In the genomic region with DNA sequence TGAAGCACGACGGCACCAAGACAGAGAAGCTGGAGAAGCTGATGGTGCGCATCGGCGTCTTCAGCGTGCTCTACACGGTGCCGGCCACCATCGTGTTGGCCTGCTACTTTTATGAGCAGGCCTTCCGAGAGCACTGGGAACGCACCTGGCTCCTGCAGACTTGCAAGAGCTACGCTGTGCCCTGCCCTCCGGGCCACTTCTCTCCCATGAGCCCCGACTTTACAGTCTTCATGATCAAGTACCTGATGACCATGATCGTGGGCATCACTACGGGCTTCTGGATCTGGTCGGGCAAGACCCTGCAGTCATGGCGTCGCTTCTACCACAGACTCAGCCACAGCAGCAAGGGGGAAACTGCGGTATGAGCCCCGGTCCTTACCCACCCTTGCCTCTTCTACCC, we compare ENCODE assay signal across 8 mouse cellular contexts. TPM values are rescaled to one million over a fixed set of nuclear protein-coding genes. Genes with fewer than 3 reads are reported as not detected.
DNase-seq lines count a peak whose midpoint lies in the region; ATAC-seq and TF ChIP-seq lines count a peak whose summit lies in the region.

No protein-coding gene starts in this region.

- DNase-seq in kidney, postnatal 10 days = no peak
- DNase-seq in embryonic facial prominence, embryonic 11.5 days (ENCODE audit: low spot score) = peak; percentile 39
- no peak for DNase-seq in hindbrain, postnatal 0 days (ENCODE audit: low spot score)
- DNase-seq in urinary bladder, postnatal 14 days (ENCODE audit: low spot score) = no peak
- no peak for DNase-seq in spleen, postnatal 36 days (ENCODE audit: low spot score in 2 of 2)
- no peak for DNase-seq in layer of hippocampus, adult 9-10 months (ENCODE audit: low spot score)

- peak overlapping the region; percentile 99 for H3K27ac ChIP-seq in kidney, embryonic 15.5 days
- peak overlapping the region; percentile 53; the same call in 1 of the 2 replicates for H3K27ac ChIP-seq in embryonic facial prominence, embryonic 11.5 days (replicated peaks; ENCODE audit: low read depth, low read length)
- peak overlapping the region; percentile 64 for H3K27ac ChIP-seq in hindbrain, postnatal 0 days

- H3K27me3 ChIP-seq in kidney, embryonic 15.5 days = no peaks in the 10 kb centered on the region
- H3K27me3 ChIP-seq in embryonic facial prominence, embryonic 11.5 days (ENCODE audit: control insufficient read depth, insufficient read depth, low read length) = no peaks in the 10 kb centered on the region
- no peaks in the 10 kb centered on the region; the same call in 1 of the 2 replicates for H3K27me3 ChIP-seq in hindbrain, postnatal 0 days (ENCODE audit: insufficient read depth, low read length)
- no peaks in the 10 kb centered on the region for H3K27me3 ChIP-seq in myocyte (ENCODE audit: control insufficient read depth, insufficient read depth, insufficient read length)

- peak overlapping the region; percentile 93 for H3K9ac ChIP-seq in kidney, embryonic 15.5 days
- peak overlapping the region; percentile 96 for H3K9ac ChIP-seq in embryonic facial prominence, embryonic 11.5 days (replicated peaks; ENCODE audit: low read length)
- H3K9ac ChIP-seq in hindbrain, postnatal 0 days (replicated peaks; ENCODE audit: low read length) = peak overlapping the region; percentile 18; the same call in 1 of the 2 replicates

- TF ChIP-seq POLR2A in myocyte (IDR thresholded peaks at IDR 0.05; ENCODE audit: insufficient read length, low read depth) = no peak

- H3ac ChIP-seq in myocyte (ENCODE audit: control insufficient read depth, insufficient read length) = peak overlapping the region; percentile 90

- no peak for ATAC-seq in kidney, embryonic 15.5 days (replicated peaks; ENCODE audit: low FRiP score)
- no peak for ATAC-seq in embryonic facial prominence, embryonic 11.5 days (replicated peaks; ENCODE audit: insufficient number of reproducible peaks, low FRiP score, low TSS enrichment, low read depth)
- ATAC-seq in hindbrain, postnatal 0 days = no peak

- H3K9me3 ChIP-seq in kidney, embryonic 15.5 days (replicated peaks) = no peaks in the 10 kb centered on the region
- no peaks in the 10 kb centered on the region for H3K9me3 ChIP-seq in embryonic facial prominence, embryonic 11.5 days (replicated peaks; ENCODE audit: control insufficient read depth, low read length)
- H3K9me3 ChIP-seq in hindbrain, postnatal 0 days (ENCODE audit: low read length) = no peaks in the 10 kb centered on the region

- peak overlapping the region; percentile 83 for H3K4me2 ChIP-seq in kidney, embryonic 15.5 days
- peak overlapping the region; percentile 95 for H3K4me2 ChIP-seq in embryonic facial prominence, embryonic 11.5 days (ENCODE audit: low read depth, low read length)
- H3K4me2 ChIP-seq in hindbrain, postnatal 0 days (ENCODE audit: low read depth, low read length) = peak overlapping the region; percentile 94
- H3K4me2 ChIP-seq in myocyte (ENCODE audit: low read depth) = peak overlapping the region; percentile 97

- no peak for TF ChIP-seq CTCF in hindbrain, postnatal 0 days (IDR thresholded peaks at IDR 0.05; ENCODE audit: low read depth)

- WGBS in kidney, embryonic 15.5 days = 7% methylated on average over 21 of the region's 21 CpGs
- WGBS in embryonic facial prominence, embryonic 11.5 days = 2% methylated on average over 21 of the region's 21 CpGs
- WGBS in hindbrain, postnatal 0 days = 17% methylated on average over 21 of the region's 21 CpGs

- peaks cover 13% of the 10 kb centered on the region for H3K36me3 ChIP-seq in kidney, embryonic 15.5 days
- H3K36me3 ChIP-seq in embryonic facial prominence, embryonic 11.5 days (replicated peaks; ENCODE audit: control insufficient read depth, insufficient read depth, low read depth, low read length) = no peaks in the 10 kb centered on the region
- no peaks in the 10 kb centered on the region for H3K36me3 ChIP-seq in hindbrain, postnatal 0 days (ENCODE audit: insufficient read depth, low read length)
- no peaks in the 10 kb centered on the region for H3K36me3 ChIP-seq in myocyte (ENCODE audit: control insufficient read depth, insufficient read depth)

- H3K79me2 ChIP-seq in myocyte (ENCODE audit: control insufficient read depth, insufficient read depth) = peaks cover 46% of the 10 kb centered on the region

- peak overlapping the region; percentile 87 for H3K4me3 ChIP-seq in kidney, embryonic 15.5 days (replicated peaks)
- peak overlapping the region; percentile 87 for H3K4me3 ChIP-seq in embryonic facial prominence, embryonic 11.5 days (ENCODE audit: low read depth, low read length)
- H3K4me3 ChIP-seq in hindbrain, postnatal 0 days (ENCODE audit: low read length) = peak overlapping the region; percentile 58
- peak overlapping the region; percentile 79 for H3K4me3 ChIP-seq in myocyte

- peaks cover 76% of the 10 kb centered on the region for H3K4me1 ChIP-seq in kidney, embryonic 15.5 days
- peaks cover 5% of the 10 kb centered on the region for H3K4me1 ChIP-seq in embryonic facial prominence, embryonic 11.5 days (ENCODE audit: control insufficient read depth, insufficient read depth, low read length)
- peaks cover 3% of the 10 kb centered on the region for H3K4me1 ChIP-seq in hindbrain, postnatal 0 days (ENCODE audit: insufficient read depth, low read length)

TF ChIP-seq in myocyte, 11 proteins besides CTCF, POLR2A, EP300 and RAD21:
- no peak for TF ChIP-seq REST (IDR thresholded peaks at IDR 0.05; ENCODE audit: insufficient read depth, insufficient read length)
- TF ChIP-seq SRF (IDR thresholded peaks at IDR 0.05; ENCODE audit: control insufficient read depth, insufficient read length, low read depth) = no peak
- TF ChIP-seq CEBPB (IDR thresholded peaks at IDR 0.05; ENCODE audit: insufficient read depth, poor library complexity, severe bottlenecking) = no peak
- no peak for TF ChIP-seq TCF3 (IDR thresholded peaks at IDR 0.05; ENCODE audit: insufficient read length, low read depth)
- TF ChIP-seq MYOD1 (IDR thresholded peaks at IDR 0.05; ENCODE audit: control insufficient read depth in 1 of 3, insufficient read length in 2 of 3, low read depth in 2 of 3) = no peak
- TF ChIP-seq MYOG (IDR thresholded peaks at IDR 0.05; ENCODE audit: control insufficient read depth in 1 of 3, insufficient read depth in 1 of 3, insufficient read length in 2 of 3, low read depth in 2 of 3) = no peak
- TF ChIP-seq USF1 (IDR thresholded peaks at IDR 0.05; ENCODE audit: low read depth) = no peak
- no peak for TF ChIP-seq MAX (IDR thresholded peaks at IDR 0.05; ENCODE audit: low read depth)
- TF ChIP-seq TCF12 (IDR thresholded peaks at IDR 0.05; ENCODE audit: insufficient read depth, poor library complexity, severe bottlenecking) = no peak
- TF ChIP-seq E2F4 (IDR thresholded peaks at IDR 0.05; ENCODE audit: insufficient read depth) = no peak
- TF ChIP-seq POLR2AphosphoS2 (IDR thresholded peaks at IDR 0.05; ENCODE audit: insufficient read length, low read depth) = no peak

RNA-seq across cellular contexts. Expression of a gene that starts 2.1 kb away (rescaled TPM):
- 19.1 and 19.5 TPM in 2 replicates for polyA plus RNA-seq in kidney, embryonic 15.5 days (2015; fragmentation: Nextera tagmentation; extraction: Ambion mirVana)
- 19.3 and 21.6 TPM in 2 replicates for polyA plus RNA-seq in embryonic facial prominence, embryonic 11.5 days (2014; fragmentation: Nextera tagmentation; extraction: Ambion mirVana)
- total RNA-seq in hindbrain, postnatal 0 days (2014; rRNA removed) = 17.2 and 19.9 TPM in 2 replicates
- 1.4 and 1.8 TPM in 2 replicates for polyA plus RNA-seq in hindbrain, postnatal 0 days (2015; fragmentation: Nextera tagmentation; extraction: Ambion mirVana)
- 16.4 TPM for polyA plus RNA-seq in myocyte (2012; fragmentation: generic; extraction: Trizol)

RNA-seq across cellular contexts. Expression of a gene that starts 31.8 kb away (rescaled TPM):
- 0.73 and 0.85 TPM in 2 replicates for polyA plus RNA-seq in kidney, embryonic 15.5 days (2015; fragmentation: Nextera tagmentation; extraction: Ambion mirVana)
- polyA plus RNA-seq in embryonic facial prominence, embryonic 11.5 days (2014; fragmentation: Nextera tagmentation; extraction: Ambion mirVana) = 2.3 and 3.7 TPM in 2 replicates
- total RNA-seq in hindbrain, postnatal 0 days (2014; rRNA removed) = 9.7 and 12.5 TPM in 2 replicates
- 11.9 and 13.9 TPM in 2 replicates for polyA plus RNA-seq in hindbrain, postnatal 0 days (2015; fragmentation: Nextera tagmentation; extraction: Ambion mirVana)
- not detected for polyA plus RNA-seq in myocyte (2012; fragmentation: generic; extraction: Trizol)

Comparison
In these comparisons a context has a peak if more than half of its experiments do, and no peak if none do; other contexts are left out.
1. H3K9ac ChIP-seq: peak in every context shown above with its lines; median percentile 96 in embryonic facial prominence, embryonic 11.5 days; 93 in kidney, embryonic 15.5 days; 18 in hindbrain, postnatal 0 days.